Comparison of ENCODE assay signal across 19 mouse cellular contexts in the genomic region with DNA sequence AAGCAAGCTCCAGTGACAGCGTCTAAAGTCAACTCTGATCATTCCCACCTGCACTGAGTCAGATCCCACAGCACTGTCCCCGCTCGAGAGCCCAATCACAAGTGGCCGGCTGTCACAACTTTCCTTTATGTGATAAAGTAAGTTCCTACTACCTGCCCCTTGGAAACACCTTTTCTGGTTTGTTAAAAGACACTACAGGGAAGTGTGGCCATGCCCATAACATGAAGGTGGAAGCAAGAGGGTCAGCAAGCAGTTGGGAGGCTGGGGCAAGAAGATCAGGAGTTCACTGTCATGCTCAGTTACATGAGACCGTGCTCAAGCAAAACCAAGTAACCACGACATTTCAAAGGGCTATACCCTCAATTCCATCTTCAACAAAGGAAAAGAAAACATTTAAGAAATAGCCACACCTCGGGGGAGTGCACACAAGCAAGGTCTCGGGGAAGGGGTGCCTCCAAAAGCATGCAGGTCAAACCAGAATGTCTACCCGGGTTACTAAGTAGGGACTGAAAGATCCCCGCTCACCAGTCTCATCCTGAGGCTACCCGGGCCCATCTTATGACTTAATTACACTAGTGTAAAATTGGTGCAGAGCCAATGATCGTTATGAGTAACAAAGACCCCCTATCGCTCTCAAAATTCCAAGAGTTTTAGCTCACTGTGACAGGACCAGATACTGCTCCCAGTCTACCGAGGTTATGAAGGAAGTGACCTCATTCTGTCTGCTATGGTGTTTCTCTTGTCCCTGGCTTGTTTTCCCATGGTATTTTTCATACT. TPM values are rescaled to one million over a fixed set of nuclear protein-coding genes. Genes with fewer than 3 reads are reported as not detected.
A peak's percentile ranks its signal among the peaks of the same experiment; 100 is the strongest.
DNase-seq lines count a peak whose midpoint lies in the region; ATAC-seq and TF ChIP-seq lines count a peak whose summit lies in the region.
"Had no signal": no experiment of that assay in that cellular context is flagged by ENCODE, and none has a peak within 500 bp of the region (broad histone marks: within the 10 kb centered on the region; RNA-seq: fewer than 3 reads in every experiment).

No protein-coding gene starts in this region.

- no peak overlapping the region for H3K9ac ChIP-seq in heart, postnatal 0 days (replicated peaks; ENCODE audit: low read depth, low read length)
- H3K9ac ChIP-seq in liver, embryonic 12.5 days, result 0 out of 2 replicates have a peak overlapping the region, but pooled peaks have one; percentile 29
- no peak overlapping the region for H3K9ac ChIP-seq in liver, embryonic 11.5 days (ENCODE audit: low read depth, low read length)

- H3K4me2 ChIP-seq in heart, postnatal 0 days (ENCODE audit: low read depth, low read length), result peak overlapping the region; percentile 32
- no peak overlapping the region for H3K4me2 ChIP-seq in liver, embryonic 12.5 days
- H3K4me2 ChIP-seq in liver, embryonic 11.5 days, result no peak overlapping the region

- TF ChIP-seq EP300 in heart, postnatal 0 days (IDR thresholded peaks at IDR 0.05; ENCODE audit: low read depth), result no peak

- intact Hi-C loops in heart, postnatal 36 days (cut with DNase I), result loop anchor here (10.0 kb wide), 1 partner anchor 1507 kb away; a partner anchor contains a TSS
- intact Hi-C loops in heart, postnatal 25 days (cut with DNase I), result no loop called here

- TF ChIP-seq CTCF in heart, postnatal 0 days (IDR thresholded peaks at IDR 0.05; ENCODE audit: low read depth), result no peak

- no peak overlapping the region for H3K4me3 ChIP-seq in heart, embryonic 10.5 days
- H3K4me3 ChIP-seq in heart, postnatal 0 days (ENCODE audit: low read depth, low read length), result no peak overlapping the region
- H3K4me3 ChIP-seq in liver, embryonic 12.5 days, result no peak overlapping the region
- H3K4me3 ChIP-seq in liver, embryonic 11.5 days (ENCODE audit: low read depth, low read length), result no peak overlapping the region
- H3K4me3 ChIP-seq: embryonic facial prominence, embryonic 13.5 days; limb, embryonic 10.5 days had no signal

- WGBS in heart, embryonic 10.5 days, result 58% methylated on average over 14 of the region's 14 CpGs
- 46% methylated on average over 14 of the region's 14 CpGs for WGBS in heart, postnatal 0 days
- 68% methylated on average over 14 of the region's 14 CpGs for WGBS in liver, embryonic 12.5 days (ENCODE audit: insufficient replicate concordance)
- 74% methylated on average over 14 of the region's 14 CpGs for whole genome bisulfite sequencing in liver, embryonic 11.5 days

- peaks cover 71% of the 10 kb centered on the region for H3K4me1 ChIP-seq in heart, embryonic 10.5 days
- peaks cover 58% of the 10 kb centered on the region for H3K4me1 ChIP-seq in heart, postnatal 0 days (ENCODE audit: control insufficient read depth, insufficient read depth)
- peaks cover 81% of the 10 kb centered on the region for H3K4me1 ChIP-seq in liver, embryonic 12.5 days
- H3K4me1 ChIP-seq in liver, embryonic 11.5 days (replicated peaks; ENCODE audit: control insufficient read depth, insufficient read depth, low read length), result peaks cover 22% of the 10 kb centered on the region

- no peaks in the 10 kb centered on the region for H3K27me3 ChIP-seq in heart, embryonic 10.5 days (ENCODE audit: insufficient read depth, poor library complexity, severe bottlenecking)
- no peaks in the 10 kb centered on the region for H3K27me3 ChIP-seq in heart, postnatal 0 days (ENCODE audit: control insufficient read depth, insufficient read depth, low read length)
- peaks cover 3% of the 10 kb centered on the region; the same call in 1 of the 2 replicates for H3K27me3 ChIP-seq in liver, embryonic 12.5 days (replicated peaks)
- H3K27me3 ChIP-seq in liver, embryonic 11.5 days (replicated peaks; ENCODE audit: control insufficient read depth, insufficient read depth, low read length), result no peaks in the 10 kb centered on the region
- H3K27me3 ChIP-seq: embryonic facial prominence, embryonic 13.5 days had no signal

- peak; percentile 58 for DNase-seq in heart, embryonic 10.5 days (ENCODE audit: low spot score)
- no peak for DNase-seq in heart, postnatal 36 days
- DNase-seq in heart, postnatal 0 days (ENCODE audit: low spot score), result no peak
- DNase-seq in heart, postnatal 25 days (ENCODE audit: low spot score), result no peak
- DNase-seq in liver, embryonic 11.5 days (ENCODE audit: low spot score), result no peak
- DNase-seq in retina, postnatal 1 day, result peak; percentile 75
- DNase-seq: cerebellum, adult 11 months; cerebellum, postnatal 10 days; gastrocnemius, postnatal 36 days; kidney, adult 2 months; lung, adult 2 months; spleen, adult 18-20 months; thymus, postnatal 25 days had no signal

- H3K27ac ChIP-seq in heart, embryonic 10.5 days, result peak overlapping the region; percentile 19; the same call in 1 of the 2 replicates
- H3K27ac ChIP-seq in heart, postnatal 0 days (ENCODE audit: low read depth), result 0 out of 2 replicates have a peak overlapping the region, but pooled peaks have one; percentile 6
- H3K27ac ChIP-seq in liver, embryonic 12.5 days, result no peak overlapping the region
- no peak overlapping the region for H3K27ac ChIP-seq in liver, embryonic 11.5 days (ENCODE audit: low read depth, low read length)
- H3K27ac ChIP-seq: embryonic facial prominence, embryonic 13.5 days; hindbrain, postnatal 0 days; limb, embryonic 10.5 days had no signal

- ATAC-seq in heart, postnatal 0 days (ENCODE audit: insufficient read depth, low read depth), result no peak
- ATAC-seq in liver, embryonic 12.5 days, result no peak
- no peak for ATAC-seq in liver, embryonic 11.5 days (replicated peaks; ENCODE audit: low FRiP score)
- ATAC-seq: forebrain, embryonic 16.5 days; hindbrain, postnatal 0 days had no signal

- no peaks in the 10 kb centered on the region for H3K9me3 ChIP-seq in heart, embryonic 10.5 days
- H3K9me3 ChIP-seq in heart, postnatal 0 days (replicated peaks; ENCODE audit: control insufficient read depth, low read length), result no peaks in the 10 kb centered on the region
- no peaks in the 10 kb centered on the region for H3K9me3 ChIP-seq in liver, embryonic 12.5 days (replicated peaks)
- no peaks in the 10 kb centered on the region for H3K9me3 ChIP-seq in liver, embryonic 11.5 days (ENCODE audit: control insufficient read depth, low read length)
- H3K9me3 ChIP-seq: embryonic facial prominence, embryonic 13.5 days; G1E; limb, embryonic 10.5 days had no signal

- peaks cover 6% of the 10 kb centered on the region; the same call in 1 of the 2 replicates for H3K36me3 ChIP-seq in heart, embryonic 10.5 days
- no peaks in the 10 kb centered on the region for H3K36me3 ChIP-seq in heart, postnatal 0 days (replicated peaks; ENCODE audit: control insufficient read depth, insufficient read depth, low read length)
- H3K36me3 ChIP-seq in liver, embryonic 12.5 days, result peaks cover 8% of the 10 kb centered on the region; the same call in 1 of the 2 replicates
- no peaks in the 10 kb centered on the region for H3K36me3 ChIP-seq in liver, embryonic 11.5 days (ENCODE audit: control insufficient read depth, insufficient read depth, low read length)

RNA-seq across cellular contexts. Expression of a gene that starts 3.6 kb away (rescaled TPM):
- polyA plus RNA-seq in heart, embryonic 10.5 days (2016; fragmentation: Nextera tagmentation; extraction: Ambion mirVana), result 33.6 and 34.9 TPM in 2 replicates
- 10 to 100 TPM; 28.4 to 35.1 TPM for total RNA-seq in heart, postnatal 36 days (2021)
- 22.7 and 57.0 TPM in 2 replicates for total RNA-seq in heart, postnatal 0 days (2014; rRNA removed; ENCODE audit: low replicate concordance)
- 12.9 TPM in 2 replicates for polyA plus RNA-seq in heart, postnatal 0 days (2015; fragmentation: Nextera tagmentation; extraction: Ambion mirVana)
- total RNA-seq in heart, postnatal 25 days (2021), result 10 to 100 TPM; 31.9 to 33.2 TPM
- polyA plus RNA-seq in liver, embryonic 12.5 days (2016; fragmentation: Nextera tagmentation; extraction: Ambion mirVana), result 15.0 and 15.2 TPM in 2 replicates
- 26.7 and 28.4 TPM in 2 replicates for polyA plus RNA-seq in liver, embryonic 11.5 days (2014; fragmentation: Nextera tagmentation; extraction: Ambion mirVana)

Comparison
In these comparisons a context has a peak if more than half of its experiments do, and no peak if none do; other contexts are left out.
1. DNase-seq: peak in heart, embryonic 10.5 days (single experiment) and retina, postnatal 1 day (single experiment); none in heart, postnatal 36 days (0 of 2), heart, postnatal 0 days (single experiment), heart, postnatal 25 days (single experiment) and liver, embryonic 11.5 days (single experiment).
2. H3K27ac ChIP-seq: peak in heart, embryonic 10.5 days (single experiment) and heart, postnatal 0 days (single experiment); none in liver, embryonic 12.5 days (single experiment) and liver, embryonic 11.5 days (single experiment).